Mouse (Mus musculus) G1E (cell line): ENCODE data around the gene Col6a5. TPM values are rescaled to one million over a fixed set of nuclear protein-coding genes. Genes with fewer than 3 reads are reported as not detected.

Source experiments
- ATAC-seq: 2 replicates; pipeline ENCODE4 v1.8.0; 2016; ENCODE audit warnings: mild to moderate bottlenecking; ENCODE audit not compliant: insufficient number of reproducible peaks, poor library complexity, low FRiP score, severe bottlenecking; ENCODE audit errors: extremely low read depth
- DNase-seq: peaks from one replicate; pipeline ENCODE4 v3.0.0; 2012; ENCODE audit warnings: low spot score
- H3K27me3 ChIP-seq: 2 replicates; pipeline ENCODE4 v1.6.1; 2012; ENCODE audit warnings: mild to moderate bottlenecking, low read length, inconsistent platforms; ENCODE audit not compliant: insufficient read depth
- H3K36me3 ChIP-seq: replicated peaks from 2 replicates; pipeline ENCODE3; 2012; ENCODE audit warnings: mild to moderate bottlenecking, inconsistent platforms
- H3K4me1 ChIP-seq: 2 replicates; pipeline ENCODE4 v1.6.1; 2012; ENCODE audit warnings: low read depth, low read length, inconsistent platforms, mixed read lengths; ENCODE audit not compliant: insufficient read depth
- H3K4me3 ChIP-seq: 2 replicates; pipeline ENCODE4 v1.5.1; 2012; ENCODE audit warnings: low read depth, mild to moderate bottlenecking, inconsistent platforms, low read length, moderate library complexity, mixed read lengths
- H3K9me3 ChIP-seq: replicated peaks from 2 replicates; pipeline ENCODE4 v1.6.1; 2012; ENCODE audit warnings: inconsistent platforms
- CTCF ChIP-seq: IDR thresholded peaks from 2 replicates; pipeline ENCODE4 v1.5.1; 2012; ENCODE audit warnings: low read depth, low read length, inconsistent platforms, mixed read lengths
- GATA1 ChIP-seq: IDR thresholded peaks from 2 replicates; pipeline ENCODE4 v1.6.1; 2012; ENCODE audit warnings: borderline replicate concordance, low read length, inconsistent platforms, mixed read lengths
- GATA2 ChIP-seq: IDR thresholded peaks from 2 replicates; pipeline ENCODE4 v1.6.1; 2012; ENCODE audit warnings: low read depth, low read length, inconsistent platforms, borderline replicate concordance
- POLR2AphosphoS5 ChIP-seq: IDR thresholded peaks from 2 replicates; pipeline ENCODE4 v1.6.1; 2012; ENCODE audit warnings: low read depth, low read length, inconsistent platforms; ENCODE audit not compliant: insufficient replicate concordance
- TAL1 ChIP-seq: conservative IDR thresholded peaks from 2 replicates; pipeline ENCODE4 v1.6.1; 2012; ENCODE audit warnings: low read depth, low read length, inconsistent platforms, mixed read lengths
- polyA plus RNA-seq: library from polyadenylated mRNA; stranded (reverse); fragments of >175 nt; gene quantifications from 2 replicates; pipeline ENCODE4 v1.2.3, GENCODE M21; 2012
- total RNA-seq, 2 experiments: library from RNA; stranded (forward) in 1 of 2; stranded (reverse) in 1 of 2; fragments of 200-1000 nt in 1 of 2; fragments of >200 nt in 1 of 2; fragmentation: Nextera tagmentation in 1 of 2; gene quantifications; 2 replicates each; pipeline ENCODE4 v1.2.3; 2014 to 2017

Gene Col6a5
- total and polyA plus RNA-seq, 3 experiments, result 0.16 TPM; not detected in 2

- no peaks in the 10 kb centered on the region for H3K27me3 ChIP-seq
- DNase-seq (no peak), ATAC-seq (no peak)
- no peak overlapping the region for H3K4me3 ChIP-seq
- no peaks in the 10 kb centered on the region for H3K36me3 ChIP-seq
- no peaks in the 10 kb centered on the region for H3K4me1 ChIP-seq
- peaks cover 34% of the 10 kb centered on the region for H3K9me3 ChIP-seq
- TF ChIP-seq TAL1 (no peak), CTCF (no peak), POLR2AphosphoS5 (no peak), GATA2 (no peak), GATA1 (no peak)
Observed at GRCm38 (mm10) chr9:105967976-105968375, 7.5 kb upstream of the Col6a5 start.

- Histone ChIP-seq H3K27me3 (no peaks in the 10 kb centered on the region), H3K4me3 (no peak overlapping the region)
- TF ChIP-seq POLR2AphosphoS5 (no peak), GATA1 (no peak), TAL1 (no peak), GATA2 (no peak), CTCF (no peak)
Observed at GRCm38 (mm10) chr9:105959116-105959515, 1.3 kb downstream of the Col6a5 start.

GRCm38 (mm10) chr9:105949755-105950154 is 10.7 kb downstream of the Col6a5 start:
- DNase-seq (no peak), ATAC-seq (no peak)
- Histone ChIP-seq H3K36me3 (no peaks in the 10 kb centered on the region), H3K27me3 (no peaks in the 10 kb centered on the region), H3K9me3 (peaks cover 15% of the 10 kb centered on the region), H3K4me3 (no peak overlapping the region), H3K4me1 (no peaks in the 10 kb centered on the region)
- no peak for TF ChIP-seq GATA2
- TF ChIP-seq GATA1, result no peak
- TF ChIP-seq CTCF, result no peak
- TF ChIP-seq POLR2AphosphoS5, result no peak
- no peak for TF ChIP-seq TAL1

More at GRCm38 (mm10) chr9:105959116-105959515, 1.3 kb downstream of the Col6a5 start:
- ATAC-seq (no peak), DNase-seq (no peak)
- Histone ChIP-seq H3K36me3 (no peaks in the 10 kb centered on the region), H3K9me3 (peaks cover 20% of the 10 kb centered on the region), H3K4me1 (no peaks in the 10 kb centered on the region)

- ATAC-seq (no peak), DNase-seq (no peak)
- Histone ChIP-seq H3K4me1 (no peaks in the 10 kb centered on the region), H3K36me3 (no peaks in the 10 kb centered on the region), H3K9me3 (peaks cover 20% of the 10 kb centered on the region), H3K27me3 (no peaks in the 10 kb centered on the region), H3K4me3 (no peak overlapping the region)
- TF ChIP-seq GATA2 (no peak), TAL1 (no peak), GATA1 (no peak), POLR2AphosphoS5 (no peak), CTCF (no peak)
Observed at GRCm38 (mm10) chr9:105947577-105947976, 12.9 kb downstream of the Col6a5 start.

GRCm38 (mm10) chr9:105933816-105934215 is 26.6 kb downstream of the Col6a5 start:
- Histone ChIP-seq H3K36me3 (no peaks in the 10 kb centered on the region), H3K27me3 (no peaks in the 10 kb centered on the region), H3K4me1 (no peaks in the 10 kb centered on the region), H3K4me3 (no peak overlapping the region), H3K9me3 (peaks cover 49% of the 10 kb centered on the region)
- ATAC-seq, result no peak
- no peak for TF ChIP-seq TAL1
- no peak for TF ChIP-seq CTCF
- no peak for TF ChIP-seq GATA2
- TF ChIP-seq POLR2AphosphoS5, result no peak
- no peak for TF ChIP-seq GATA1
- no peak for DNase-seq

GRCm38 (mm10) chr9:105929287-105929686 is 31.2 kb downstream of the Col6a5 start:
- no peaks in the 10 kb centered on the region for H3K27me3 ChIP-seq
- H3K4me3 ChIP-seq, result no peak overlapping the region
- DNase-seq, result no peak
- H3K36me3 ChIP-seq, result no peaks in the 10 kb centered on the region
- no peaks in the 10 kb centered on the region for H3K4me1 ChIP-seq
- peaks cover 50% of the 10 kb centered on the region for H3K9me3 ChIP-seq
- no peak for TF ChIP-seq POLR2AphosphoS5
- no peak for TF ChIP-seq GATA1
- TF ChIP-seq CTCF, result no peak
- no peak for TF ChIP-seq GATA2
- TF ChIP-seq TAL1, result no peak
- ATAC-seq, result no peak
